Mouse (Mus musculus) intestine, embryonic 14.5 days (tissue): ENCODE measurements around the gene Gatc. TPM values are rescaled to one million over a fixed set of nuclear protein-coding genes. Genes with fewer than 3 reads are reported as not detected.

ENCODE experiments used
- ATAC-seq: fragments of 200-750 bp; cut with Nextera tagmentation; replicated peaks from 2 replicates; pipeline ENCODE4 v1.8.0; 2017; ENCODE audit warnings: low read depth, moderate number of reproducible peaks, moderate TSS enrichment, moderate library complexity; ENCODE audit not compliant: low FRiP score, low TSS enrichment
- DNase-seq: peaks from one replicate; pipeline ENCODE4 v3.0.0-alpha.2; 2018; ENCODE audit warnings: low spot score
- H3K27ac ChIP-seq: fragments of 300-500 bp; sonication (generic); 2 replicates; pipeline ENCODE4 v1.5.1; 2014; ENCODE audit warnings: low read depth, mild to moderate bottlenecking, control low read depth
- H3K27me3 ChIP-seq: fragments of 300-500 bp; sonication (generic); replicated peaks from 2 replicates; pipeline ENCODE4 v1.6.1; 2014; ENCODE audit warnings: low read length, control low read depth; ENCODE audit not compliant: control insufficient read depth, insufficient read depth
- H3K36me3 ChIP-seq: fragments of 300-500 bp; sonication (generic); 2 replicates; pipeline ENCODE4 v1.6.1; 2014; ENCODE audit warnings: low read length, control low read depth; ENCODE audit not compliant: control insufficient read depth, insufficient read depth
- H3K4me1 ChIP-seq: fragments of 300-500 bp; sonication (generic); replicated peaks from 2 replicates; pipeline ENCODE4 v1.6.1; 2014; ENCODE audit warnings: low read length, control low read depth, mixed read lengths; ENCODE audit not compliant: control insufficient read depth, insufficient read depth
- H3K4me2 ChIP-seq: fragments of 300-500 bp; sonication (generic); 2 replicates; pipeline ENCODE4 v1.6.1; 2014; ENCODE audit warnings: low read length
- H3K4me3 ChIP-seq: fragments of 300-500 bp; sonication (generic); 2 replicates; pipeline ENCODE4 v1.5.1; 2014; ENCODE audit warnings: low read depth, low read length, control low read depth, mixed read lengths
- H3K9ac ChIP-seq: fragments of 300-500 bp; sonication (generic); 2 replicates; pipeline ENCODE4 v1.6.1; 2014; ENCODE audit warnings: mild to moderate bottlenecking, low read length
- H3K9me3 ChIP-seq: fragments of 300-500 bp; sonication (generic); 2 replicates; pipeline ENCODE4 v1.6.1; 2016; ENCODE audit warnings: low read length, control low read depth; ENCODE audit not compliant: control insufficient read depth
- WGBS: fragments of 180-500 bp; shearing (Covaris S2); extraction: QIAGEN DNeasy Blood & Tissue Kit; methylation state at CpG from one replicate; pipeline ENCODE4 v1.1.7; 2014; 5-methylcytosine and 5-hydroxymethylcytosine counted together
- polyA plus RNA-seq: library from polyadenylated mRNA; unstranded; fragments of >200 nt; fragmentation: Nextera tagmentation; extraction: Ambion mirVana; gene quantifications from 2 replicates; pipeline ENCODE4 v1.2.1, GENCODE M21; 2014

The Gatc gene
- polyA plus RNA-seq, 1 experiment from 2014 or later, result 33.7 TPM

DNA sequence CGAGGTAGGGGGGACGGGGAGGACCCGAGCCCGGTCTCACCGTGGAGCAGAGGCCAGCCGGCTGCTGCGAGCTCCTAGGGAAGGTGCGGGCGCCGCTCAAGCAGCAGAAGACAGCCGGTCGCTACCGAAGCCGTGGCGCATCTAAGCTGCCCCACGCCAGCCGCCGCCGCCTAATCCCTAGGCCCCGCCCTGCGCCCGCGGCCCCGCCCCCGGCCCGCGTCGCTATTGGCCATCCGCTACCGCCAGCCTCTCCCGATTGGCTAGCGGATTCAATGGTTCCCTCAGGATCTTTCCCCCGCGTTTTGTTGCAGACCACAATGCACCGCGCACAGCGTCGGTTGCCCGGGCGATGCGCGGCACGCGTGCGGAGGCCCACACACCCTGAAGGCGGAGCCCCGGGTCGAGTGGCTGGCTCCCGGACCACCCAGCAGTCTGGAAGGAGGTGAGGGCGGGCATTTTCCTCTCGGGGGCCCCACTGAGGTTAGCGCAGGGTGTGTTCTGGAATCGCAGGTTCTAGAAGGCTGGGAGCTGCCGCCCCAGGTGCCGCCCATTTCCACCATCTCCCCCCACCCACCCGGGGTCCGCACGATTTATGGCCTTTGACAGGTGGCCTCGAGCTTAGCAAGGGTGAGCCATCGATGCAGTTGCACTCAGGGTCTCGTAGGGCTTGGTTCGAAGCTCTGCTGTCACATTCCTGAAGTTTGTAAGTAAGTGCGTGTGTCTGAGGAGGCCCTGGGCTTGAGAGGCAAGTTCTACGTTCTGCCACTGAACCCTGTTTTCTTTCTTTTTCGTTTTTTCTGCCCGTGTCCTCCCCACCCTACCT is 40.0 kb downstream of the Gatc start, which contains the start of gene Dynll1:
Gene Dynll1, minus strand, starts transcription at position 208 of the 823 bp plus-strand sequence.
- peak within 1 kb of the TSS; percentile 81 for H3K9ac ChIP-seq
- peak; percentile 98 for ATAC-seq
- H3K36me3 ChIP-seq, result peaks cover 34% of the 10 kb centered on the region
- peak; percentile 100 for DNase-seq
- peaks cover 22% of the 10 kb centered on the region for H3K4me1 ChIP-seq
- under 1% methylated on average over 66 of the region's 66 CpGs for WGBS
- no peaks in the 10 kb centered on the region for H3K9me3 ChIP-seq
- H3K4me3 ChIP-seq, result peak within 1 kb of the TSS; percentile 92
- H3K4me2 ChIP-seq, result peak within 1 kb of the TSS; percentile 69
- peak within 1 kb of the TSS; percentile 88 for H3K27ac ChIP-seq
- H3K27me3 ChIP-seq, result no peaks in the 10 kb centered on the region

DNA sequence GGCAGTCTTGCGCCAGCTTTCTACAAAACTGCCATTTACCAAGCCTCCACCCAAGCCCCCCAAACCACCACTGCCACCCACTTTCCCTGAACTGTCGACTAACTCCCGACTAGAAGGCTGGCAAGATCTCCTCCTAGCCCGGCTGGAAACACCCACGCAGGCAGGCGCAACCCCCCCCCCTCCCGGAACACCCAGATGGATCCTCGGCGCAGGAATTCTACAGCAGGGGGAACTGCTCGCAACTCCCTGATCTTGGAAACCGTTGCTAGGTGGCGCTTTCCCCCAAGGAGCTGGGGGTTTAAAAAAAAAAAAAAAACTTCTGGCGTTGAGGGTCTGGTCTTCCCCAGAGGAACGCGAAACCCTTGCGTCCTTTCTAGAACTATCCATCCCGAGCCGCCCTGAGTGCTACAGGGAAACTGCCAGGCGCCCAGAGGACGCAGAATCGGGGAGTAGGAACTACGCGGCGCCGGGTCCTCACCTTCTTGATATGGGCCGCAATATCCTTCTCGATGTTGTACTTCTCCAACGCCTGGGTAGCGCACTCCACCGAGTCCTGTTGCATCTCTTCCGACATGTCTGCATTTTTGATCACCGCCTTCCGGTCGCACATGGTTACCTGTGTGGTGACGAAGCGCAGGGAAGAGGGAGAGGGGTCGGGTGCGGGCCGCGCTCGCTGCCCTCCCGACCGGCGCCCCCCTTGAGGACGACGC is 40.8 kb downstream of the Gatc start:
- 1% methylated on average over 46 of the region's 46 CpGs for WGBS
- Histone ChIP-seq H3K4me3 (peak overlapping the region; percentile 92), H3K4me2 (peak overlapping the region; percentile 69), H3K4me1 (peaks cover 22% of the 10 kb centered on the region), H3K9ac (peak overlapping the region; percentile 81), H3K27me3 (no peaks in the 10 kb centered on the region), H3K27ac (peak overlapping the region; percentile 88), H3K9me3 (no peaks in the 10 kb centered on the region), H3K36me3 (peaks cover 41% of the 10 kb centered on the region)
- DNase-seq (peak; percentile 89), ATAC-seq (peak; percentile 0)

DNA sequence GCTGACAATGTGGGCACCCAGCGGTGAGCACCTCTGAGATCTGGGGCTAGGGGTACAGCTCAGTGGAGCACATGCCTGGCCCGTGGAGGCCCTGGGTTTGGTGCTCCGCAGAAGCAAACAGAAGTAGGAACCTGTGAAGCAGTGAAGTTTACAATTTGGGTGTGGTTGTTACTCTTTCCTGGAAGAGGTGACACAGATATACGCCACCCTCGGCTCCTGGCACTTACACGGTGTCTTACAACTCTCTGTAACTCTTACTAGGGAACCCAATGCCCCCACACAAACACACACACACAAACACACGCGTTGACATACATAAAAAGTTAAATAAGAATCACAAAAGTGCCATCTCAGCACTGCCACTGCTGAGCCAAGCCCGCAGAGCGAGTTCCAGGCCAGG is 44.6 kb downstream of the Gatc start:
- peaks cover 51% of the 10 kb centered on the region for H3K36me3 ChIP-seq

DNA sequence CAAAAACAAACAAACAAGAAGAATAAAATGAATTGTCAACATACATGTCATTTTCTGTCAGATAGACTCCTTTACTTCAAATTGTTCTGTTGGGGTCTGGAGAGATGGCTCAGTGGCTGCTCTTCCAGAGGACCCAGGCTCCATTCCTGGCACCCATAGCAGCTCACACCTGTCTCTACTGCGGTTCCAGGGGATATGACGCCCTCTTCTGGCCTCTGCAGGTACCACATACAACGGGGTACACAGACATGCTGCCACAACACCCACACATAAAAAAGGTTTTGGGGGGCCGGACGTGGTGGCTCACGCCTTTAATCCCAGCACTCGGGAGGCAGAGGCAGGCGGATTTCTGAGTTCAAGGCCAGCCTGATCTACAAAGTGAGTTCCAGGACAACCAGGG is 46.8 kb downstream of the Gatc start:
- DNase-seq (no peak), ATAC-seq (no peak)
- Histone ChIP-seq H3K4me3 (no peak overlapping the region), H3K27me3 (no peaks in the 10 kb centered on the region), H3K36me3 (peaks cover 69% of the 10 kb centered on the region), H3K27ac (no peak overlapping the region), H3K9me3 (no peaks in the 10 kb centered on the region), H3K9ac (no peak overlapping the region), H3K4me2 (no peak overlapping the region), H3K4me1 (peaks cover 13% of the 10 kb centered on the region)
- 90% methylated on average over 8 of the region's 8 CpGs for WGBS

More for the DNA sequence above, 44.6 kb downstream of the Gatc start:
- Histone ChIP-seq H3K4me3 (no peak overlapping the region), H3K27me3 (no peaks in the 10 kb centered on the region), H3K9me3 (no peaks in the 10 kb centered on the region), H3K4me1 (peaks cover 16% of the 10 kb centered on the region), H3K9ac (no peak overlapping the region), H3K27ac (no peak overlapping the region), H3K4me2 (no peak overlapping the region)
- 71% methylated on average over 10 of the region's 10 CpGs for WGBS
- ATAC-seq (no peak), DNase-seq (no peak)

DNA sequence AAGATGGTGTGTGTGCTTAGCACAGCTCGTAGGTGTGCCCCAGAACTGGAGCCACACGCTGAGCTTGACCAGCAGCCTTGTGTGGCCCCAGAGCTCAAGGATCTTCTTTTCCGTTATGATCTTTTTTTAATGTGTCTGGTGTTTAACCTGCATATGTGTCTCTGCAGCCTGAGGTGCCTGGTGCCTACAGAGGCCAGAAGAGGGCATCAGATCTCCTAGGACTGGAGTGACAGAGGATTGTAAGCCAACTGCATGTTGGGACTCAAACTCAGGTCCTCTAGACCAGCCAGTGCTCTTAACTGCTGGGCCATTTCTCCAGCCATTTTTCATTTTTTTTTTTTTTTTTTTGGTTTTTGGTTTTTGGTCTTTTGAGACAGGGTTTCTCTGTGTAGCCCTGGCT is 56.2 kb downstream of the Gatc start:
- ATAC-seq (no peak), DNase-seq (no peak)
- WGBS, result 93% methylated on average over 3 of the region's 3 CpGs
- Histone ChIP-seq H3K27me3 (no peaks in the 10 kb centered on the region), H3K36me3 (peaks cover 44% of the 10 kb centered on the region), H3K4me1 (no peaks in the 10 kb centered on the region), H3K4me3 (no peak overlapping the region), H3K27ac (no peak overlapping the region), H3K9ac (no peak overlapping the region), H3K4me2 (no peak overlapping the region), H3K9me3 (no peaks in the 10 kb centered on the region)

Other genes starting within 250 kb of the Gatc start
- 42.4 and 46.5 TPM in 2 replicates for gene Gm10401, start 242.9 kb downstream of the Gatc start, polyA plus RNA-seq
- 53.3 and 57.3 TPM in 2 replicates for gene Acads, start 221.8 kb downstream of the Gatc start, polyA plus RNA-seq
- gene Unc119b, start 206.2 kb downstream of the Gatc start, polyA plus RNA-seq, result 30.6 and 31.0 TPM in 2 replicates
- 70.5 and 71.6 TPM in 2 replicates for gene Mlec, start 183.0 kb downstream of the Gatc start, polyA plus RNA-seq
- 1.2 and 1.3 TPM in 2 replicates for gene Cabp1, start 146.8 kb downstream of the Gatc start, polyA plus RNA-seq
- 134 and 140 TPM in 2 replicates for gene Pop5, start 105.3 kb downstream of the Gatc start, polyA plus RNA-seq
- gene Rnf10, start 68.3 kb downstream of the Gatc start, polyA plus RNA-seq, result 67.5 and 69.6 TPM in 2 replicates
- 54.4 and 57.6 TPM in 2 replicates for gene Coq5, start 61.5 kb downstream of the Gatc start, polyA plus RNA-seq
- 1,564 and 1,605 TPM in 2 replicates for gene Dynll1, start 40.2 kb downstream of the Gatc start, polyA plus RNA-seq
- 226 and 231 TPM in 2 replicates for gene Srsf9, start 14.0 kb downstream of the Gatc start, polyA plus RNA-seq
- gene Triap1, start within 50 bp of the Gatc start, polyA plus RNA-seq, result 59.8 and 65.9 TPM in 2 replicates
- gene Cox6a1, start 7.8 kb upstream of the Gatc start, polyA plus RNA-seq, result 1,031 and 1,178 TPM in 2 replicates
- gene Msi1, start 88.4 kb upstream of the Gatc start, polyA plus RNA-seq, result 16.0 and 16.5 TPM in 2 replicates
- 5.0 and 6.3 TPM in 2 replicates for gene Pla2g1b, start 125.1 kb upstream of the Gatc start, polyA plus RNA-seq
- 15.2 and 21.5 TPM in 2 replicates for gene Sirt4, start 143.5 kb upstream of the Gatc start, polyA plus RNA-seq
- gene Pxn, start 165.5 kb upstream of the Gatc start, polyA plus RNA-seq, result 16.8 and 19.3 TPM in 2 replicates
- gene Rplp0, start 218.3 kb upstream of the Gatc start, polyA plus RNA-seq, result 2,116 and 2,150 TPM in 2 replicates
- gene Gcn1l1, start 224.1 kb upstream of the Gatc start, polyA plus RNA-seq, result 43.6 and 44.8 TPM in 2 replicates